Mouse (Mus musculus): ENCODE measurements around the gene Gm20388.

- TF ChIP-seq CTCF (IDR thresholded peaks at IDR 0.05; ENCODE audit: low read depth) = no peak
- no peak for TF ChIP-seq EP300 (IDR thresholded peaks at IDR 0.05; ENCODE audit: low read depth)
Measured at GRCm38 (mm10) chr8:122470691-122471090, 2560.1 kb downstream of the Gm20388 start.

Data from liver, embryonic 14.5 days (tissue).